Mouse (Mus musculus) embryonic facial prominence, embryonic 14.5 days (tissue): ENCODE results near the gene Lrrd1. TPM values are rescaled to one million over a fixed set of nuclear protein-coding genes. Genes with fewer than 3 reads are reported as not detected.
"Not testable (repeated sequence)": the region's sequence is repeated elsewhere in the genome, so short reads cannot be mapped to it uniquely, and the experiment has no call there.

Experiments
- ATAC-seq: fragments of 200-750 bp; cut with Nextera tagmentation; 2 replicates; pipeline ENCODE4 v1.8.0; 2017; ENCODE audit warnings: low read depth, moderate number of reproducible peaks, moderate TSS enrichment
- DNase-seq: peaks from one replicate; pipeline ENCODE4 v3.0.0-alpha.2; 2015; ENCODE audit warnings: low spot score
- H3K27ac ChIP-seq: fragments of 300-500 bp; sonication (generic); replicated peaks from 2 replicates; pipeline ENCODE4 v1.5.1; 2014; ENCODE audit warnings: low read depth, mild to moderate bottlenecking, low read length, moderate library complexity
- H3K27me3 ChIP-seq: fragments of 300-500 bp; sonication (generic); replicated peaks from 2 replicates; pipeline ENCODE4 v1.6.1; 2014; ENCODE audit warnings: low read length; ENCODE audit not compliant: control insufficient read depth, insufficient read depth
- H3K36me3 ChIP-seq: fragments of 300-500 bp; sonication (generic); 2 replicates; pipeline ENCODE4 v1.6.1; 2014; ENCODE audit warnings: low read length, mixed read lengths; ENCODE audit not compliant: control insufficient read depth, insufficient read depth
- H3K4me1 ChIP-seq: fragments of 300-500 bp; sonication (generic); 2 replicates; pipeline ENCODE4 v1.6.1; 2014; ENCODE audit warnings: antibody characterized with exemption, low read length; ENCODE audit not compliant: control insufficient read depth, insufficient read depth
- H3K4me2 ChIP-seq: fragments of 300-500 bp; sonication (generic); 2 replicates; pipeline ENCODE4 v1.6.1; 2014; ENCODE audit warnings: low read depth, mild to moderate bottlenecking, low read length, moderate library complexity, mixed read lengths
- H3K4me3 ChIP-seq: fragments of 300-500 bp; sonication (generic); 2 replicates; pipeline ENCODE4 v1.5.1; 2014; ENCODE audit warnings: low read depth, mild to moderate bottlenecking, low read length
- H3K9ac ChIP-seq: fragments of 300-500 bp; sonication (generic); 2 replicates; pipeline ENCODE4 v1.6.1; 2014; ENCODE audit warnings: low read depth, mild to moderate bottlenecking, low read length, moderate library complexity, mixed read lengths
- H3K9me3 ChIP-seq: fragments of 300-500 bp; sonication (generic); 2 replicates; pipeline ENCODE4 v1.6.1; 2016; ENCODE audit warnings: low read length; ENCODE audit not compliant: control insufficient read depth
- WGBS: fragments of 180-500 bp; shearing (Covaris S2); extraction: QIAGEN DNeasy Blood & Tissue Kit; methylation state at CpG from one replicate; pipeline ENCODE4 v1.1.7; 2014; 5-methylcytosine and 5-hydroxymethylcytosine counted together
- polyA plus RNA-seq: library from polyadenylated mRNA; unstranded; fragments of >200 nt; fragmentation: Nextera tagmentation; extraction: Ambion mirVana; gene quantifications from 2 replicates; pipeline ENCODE4 v1.2.1, GENCODE M21; 2014

Gene Lrrd1
- polyA plus RNA-seq, 1 experiment from 2014 or later: 0.26 TPM

DNA sequence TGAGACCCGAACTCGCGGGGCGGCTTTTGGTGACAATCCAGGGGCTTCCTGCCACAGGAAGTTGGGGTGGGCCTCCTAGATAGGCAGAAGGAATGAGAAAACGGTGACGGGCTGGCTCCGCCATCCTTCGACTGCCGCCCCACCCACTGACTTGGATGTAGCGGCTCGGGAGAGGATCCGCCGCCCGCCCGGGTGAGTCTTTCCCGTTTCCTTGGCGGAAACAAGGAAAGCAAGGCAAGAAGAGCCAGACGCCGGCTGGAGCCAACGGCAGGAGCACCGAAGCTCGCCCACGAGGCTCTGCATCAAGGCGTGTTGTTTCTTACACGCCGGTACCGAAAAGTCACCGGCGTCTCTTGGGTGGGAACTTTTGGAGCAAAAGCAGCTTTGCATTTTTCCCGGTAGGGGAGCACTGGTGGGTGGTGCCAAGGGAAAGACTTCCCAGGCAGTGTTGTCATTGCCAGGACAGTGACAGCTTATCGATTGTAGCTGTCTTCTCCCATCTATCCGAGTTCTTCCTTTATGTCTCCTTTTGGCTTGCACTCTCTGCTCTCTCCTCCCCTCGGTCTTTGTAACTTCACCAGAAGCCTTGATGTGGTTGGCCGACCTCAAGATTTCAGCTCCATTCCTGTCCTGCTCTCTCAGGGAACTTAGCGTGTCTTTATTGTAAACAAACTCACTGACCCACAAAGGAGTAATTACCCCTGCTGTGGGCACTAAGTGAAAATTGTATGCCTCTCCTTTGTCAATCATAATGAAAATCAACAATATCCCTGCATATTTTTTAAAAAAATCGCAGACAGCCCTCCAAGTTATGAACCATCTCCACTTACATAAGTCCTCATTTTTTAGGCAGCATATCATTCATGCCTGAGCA is 41.4 kb upstream of the Lrrd1 start:
- Histone ChIP-seq H3K27ac (peak overlapping the region; percentile 82), H3K4me2 (peak overlapping the region; percentile 78), H3K27me3 (no peaks in the 10 kb centered on the region), H3K4me3 (peak overlapping the region; percentile 85), H3K4me1 (peaks cover 6% of the 10 kb centered on the region), H3K9ac (peak overlapping the region; percentile 84), H3K36me3 (0 out of 2 replicates have a peak, but pooled peaks cover 4% of the 10 kb centered on the region), H3K9me3 (no peaks in the 10 kb centered on the region)
- DNase-seq (peak; percentile 64), ATAC-seq (peak; percentile 83)
- under 1% methylated on average over 36 of the region's 36 CpGs for WGBS

DNA sequence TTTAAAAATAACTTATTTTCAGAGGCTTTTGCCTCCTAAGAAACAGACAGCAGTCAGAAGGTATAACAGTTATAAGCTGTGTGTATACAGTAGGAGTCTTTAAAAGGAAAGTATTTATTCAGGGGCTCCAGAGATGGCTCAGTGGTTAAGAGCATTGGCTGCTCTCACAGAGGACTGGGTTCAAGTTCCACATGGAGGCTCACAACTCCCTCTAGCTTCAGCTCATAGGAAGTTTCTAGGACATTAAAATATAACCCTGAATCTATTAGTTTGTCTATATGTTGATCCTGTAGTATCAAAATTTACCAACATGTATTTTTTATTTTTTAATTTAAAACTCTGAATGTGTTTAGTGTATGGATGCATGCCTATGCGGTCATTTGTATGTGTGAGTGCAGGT is 36.5 kb upstream of the Lrrd1 start:
- Histone ChIP-seq H3K4me3 (no peak overlapping the region), H3K27me3 (no peaks in the 10 kb centered on the region), H3K4me2 (no peak overlapping the region), H3K9ac (no peak overlapping the region), H3K9me3 (no peaks in the 10 kb centered on the region), H3K4me1 (no peaks in the 10 kb centered on the region), H3K36me3 (peaks cover 30% of the 10 kb centered on the region), H3K27ac (no peak overlapping the region)
- WGBS: 96% methylated on average over 1 of the region's 1 CpGs
- DNase-seq (no peak), ATAC-seq (no peak)

DNA sequence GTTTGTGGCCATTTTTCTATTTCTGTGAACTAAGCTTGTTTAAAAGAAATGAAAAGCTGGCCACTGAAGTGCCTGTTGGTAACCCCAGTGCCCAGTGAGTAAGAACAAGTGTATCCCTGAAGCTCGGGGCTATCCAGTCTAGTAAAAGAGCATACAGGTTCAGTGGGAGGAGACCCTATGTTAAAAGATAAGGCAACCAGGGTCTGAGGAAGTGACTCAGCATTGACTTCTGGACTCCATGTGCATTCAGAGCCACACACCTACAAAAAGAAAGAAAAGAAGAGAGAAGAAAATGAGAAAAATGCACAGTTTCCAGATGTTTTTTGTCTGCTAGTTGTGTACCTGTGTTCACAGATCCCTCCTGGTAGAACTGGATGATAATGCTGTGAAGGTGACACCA is 10.9 kb upstream of the Lrrd1 start:
- Histone ChIP-seq H3K36me3 (peaks cover 54% of the 10 kb centered on the region), H3K27ac (no peak overlapping the region), H3K4me1 (no peaks in the 10 kb centered on the region), H3K27me3 (no peaks in the 10 kb centered on the region), H3K9me3 (peaks cover 10% of the 10 kb centered on the region; the same call in 1 of the 2 replicates), H3K4me3 (no peak overlapping the region), H3K4me2 (no peak overlapping the region), H3K9ac (no peak overlapping the region)
- WGBS: 83% methylated on average over 1 of the region's 1 CpGs
- ATAC-seq: no peak
- DNase-seq: no peak

DNA sequence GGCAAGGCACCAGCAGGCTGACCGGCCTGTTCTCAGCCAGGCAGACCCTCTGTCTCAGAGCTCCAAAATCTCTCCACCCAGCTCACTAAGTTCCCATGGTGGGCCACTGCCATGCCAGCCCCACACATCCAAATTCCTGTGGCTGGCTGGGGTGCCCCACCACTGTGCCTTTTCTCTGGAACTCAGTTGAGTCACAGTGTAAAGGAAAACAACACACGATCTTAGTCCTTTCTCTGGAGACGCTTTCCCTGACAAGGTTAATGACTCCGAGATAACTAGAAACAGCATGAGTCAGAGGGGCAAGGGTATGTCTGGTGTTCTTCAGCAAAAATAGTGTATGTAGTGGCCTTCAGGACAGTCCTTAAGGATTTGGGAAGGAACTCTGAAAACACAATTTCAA is 25.2 kb downstream of the Lrrd1 start:
- Histone ChIP-seq H3K27ac (no peak overlapping the region), H3K4me3 (no peak overlapping the region), H3K4me1 (no peaks in the 10 kb centered on the region), H3K9ac (no peak overlapping the region), H3K4me2 (no peak overlapping the region), H3K36me3 (no peaks in the 10 kb centered on the region), H3K9me3 (no peaks in the 10 kb centered on the region), H3K27me3 (no peaks in the 10 kb centered on the region)
- 56% methylated on average over 4 of the region's 4 CpGs for WGBS
- no peak for ATAC-seq
- DNase-seq: no peak

DNA sequence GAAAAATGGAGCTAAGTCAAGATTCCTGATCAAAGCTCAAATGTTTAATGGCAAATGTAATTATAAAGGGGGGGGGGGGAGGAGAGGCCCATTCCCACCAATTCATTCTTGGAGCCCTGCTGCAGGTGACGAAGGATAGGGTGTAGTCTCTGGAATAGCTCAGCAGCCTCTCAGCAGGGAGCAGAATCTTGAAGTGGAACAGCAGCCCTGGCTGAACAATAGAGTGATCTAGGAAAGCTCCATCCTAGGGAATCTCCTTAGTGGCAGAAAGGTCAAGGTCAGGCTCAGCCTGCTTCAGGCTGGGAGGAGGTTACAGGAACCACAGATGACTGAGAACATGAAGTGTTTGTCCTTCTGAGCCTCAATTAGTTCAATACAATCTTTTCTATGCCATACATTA is 27.4 kb downstream of the Lrrd1 start:
- no peaks in the 10 kb centered on the region for H3K27me3 ChIP-seq
- no peak overlapping the region for H3K4me2 ChIP-seq
- H3K9me3 ChIP-seq: no peaks in the 10 kb centered on the region
- 30% methylated on average over 1 of the region's 1 CpGs for WGBS
- no peak for DNase-seq
- ATAC-seq: no peak
- no peak overlapping the region for H3K27ac ChIP-seq
- H3K4me3 ChIP-seq: no peak overlapping the region
- no peaks in the 10 kb centered on the region for H3K36me3 ChIP-seq
- no peak overlapping the region for H3K9ac ChIP-seq
- no peaks in the 10 kb centered on the region for H3K4me1 ChIP-seq

DNA sequence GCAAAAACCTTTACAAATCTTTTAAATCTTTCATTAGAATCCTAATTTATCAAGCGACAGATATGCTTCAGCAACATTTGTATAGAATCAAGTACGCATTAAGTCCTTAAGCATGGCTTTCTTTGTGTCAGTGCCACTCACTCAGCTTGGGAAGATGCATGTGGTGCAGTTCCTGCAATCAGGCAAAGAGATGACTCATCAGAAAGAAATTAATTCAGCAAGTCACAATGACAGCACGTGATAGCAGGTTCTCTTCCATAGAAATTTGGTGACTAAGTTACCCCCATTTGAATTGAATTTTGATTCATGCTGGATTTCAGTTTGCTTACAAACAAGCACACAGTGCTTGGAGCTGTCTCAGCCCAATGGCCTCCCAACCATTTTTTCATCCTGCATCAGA is 28.5 kb downstream of the Lrrd1 start:
- Histone ChIP-seq H3K27ac (no peak overlapping the region), H3K4me1 (no peaks in the 10 kb centered on the region), H3K9me3 (no peaks in the 10 kb centered on the region), H3K9ac (no peak overlapping the region), H3K27me3 (no peaks in the 10 kb centered on the region), H3K4me2 (no peak overlapping the region), H3K36me3 (no peaks in the 10 kb centered on the region), H3K4me3 (no peak overlapping the region)
- DNase-seq (no peak), ATAC-seq (no peak)
- WGBS: 85% methylated on average over 3 of the region's 3 CpGs

DNA sequence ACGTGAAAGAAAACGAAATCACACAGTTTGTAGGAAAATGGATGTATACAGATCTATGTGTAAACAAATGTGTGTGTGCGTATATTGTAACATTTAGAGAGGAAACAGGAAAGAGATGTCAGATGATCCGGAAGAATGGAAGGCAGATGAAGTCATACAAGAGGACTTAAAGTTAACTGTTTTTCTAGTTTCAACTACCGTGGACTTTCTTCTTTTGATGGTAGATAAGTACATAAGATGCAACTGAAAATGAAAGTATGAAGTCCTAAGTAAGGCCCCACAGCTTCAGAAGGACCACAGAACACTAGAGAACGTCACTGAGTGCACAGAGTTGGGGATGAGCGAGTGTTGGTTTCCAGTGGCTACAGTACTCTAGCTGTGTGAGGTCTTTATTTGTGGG is 41.9 kb downstream of the Lrrd1 start:
- not testable (repeated sequence) for ATAC-seq, H3K4me2 ChIP-seq, H3K9me3 ChIP-seq, H3K27ac ChIP-seq, H3K4me3 ChIP-seq, H3K36me3 ChIP-seq, DNase-seq, H3K27me3 ChIP-seq, H3K9ac ChIP-seq, H3K4me1 ChIP-seq
- 78% methylated on average over 7 of the region's 7 CpGs for WGBS

DNA sequence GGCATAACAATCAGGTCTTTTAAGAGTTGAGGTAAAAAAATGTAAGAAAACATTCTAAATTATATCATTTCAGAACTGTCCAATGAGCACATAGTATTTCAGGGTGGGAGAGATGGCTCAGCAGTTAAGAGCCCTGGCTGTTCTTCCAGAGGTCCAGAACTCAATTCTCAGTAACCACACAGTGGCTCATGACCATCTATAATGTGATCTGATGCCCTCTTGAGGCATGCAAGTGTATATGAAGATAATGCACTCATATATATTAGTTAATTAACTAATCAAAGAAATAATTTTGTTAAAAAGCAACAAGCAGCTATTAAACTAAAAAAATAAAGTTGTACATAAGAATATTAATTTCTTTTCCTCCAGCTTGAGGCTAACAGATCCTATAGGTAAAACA is 44.2 kb downstream of the Lrrd1 start:
- H3K4me1 ChIP-seq: 0 out of 2 replicates have a peak, but pooled peaks cover 4% of the 10 kb centered on the region
- no peaks in the 10 kb centered on the region for H3K27me3 ChIP-seq
- no peak overlapping the region for H3K9ac ChIP-seq
- H3K9me3 ChIP-seq: no peaks in the 10 kb centered on the region
- ATAC-seq (no peak), DNase-seq (no peak)
- H3K36me3 ChIP-seq: no peaks in the 10 kb centered on the region
- H3K27ac ChIP-seq: no peak overlapping the region
- no peak overlapping the region for H3K4me3 ChIP-seq
- H3K4me2 ChIP-seq: no peak overlapping the region
